Mouse (Mus musculus) liver, embryonic 15.5 days (tissue): ENCODE measurements around the gene P3h1. TPM values are rescaled to one million over a fixed set of nuclear protein-coding genes. Genes with fewer than 3 reads are reported as not detected.
"Not testable (repeated sequence)": the region's sequence is repeated elsewhere in the genome, so short reads cannot be mapped to it uniquely, and the experiment has no call there.

Experiments used
- ATAC-seq: fragments of 200-750 bp; cut with Nextera tagmentation; 2 replicates; pipeline ENCODE4 v1.8.0; 2017; ENCODE audit warnings: moderate number of reproducible peaks, mild to moderate bottlenecking, moderate library complexity; ENCODE audit not compliant: insufficient read depth
- H3K27ac ChIP-seq: fragments of 300-500 bp; sonication (generic); replicated peaks from 2 replicates; pipeline ENCODE4 v1.5.1; 2015; ENCODE audit warnings: mild to moderate bottlenecking, inconsistent platforms
- H3K27me3 ChIP-seq: fragments of 300-500 bp; sonication (generic); 2 replicates; pipeline ENCODE4 v1.6.1; 2015; ENCODE audit warnings: mild to moderate bottlenecking, inconsistent platforms
- H3K36me3 ChIP-seq: fragments of 300-500 bp; sonication (generic); replicated peaks from 2 replicates; pipeline ENCODE4 v1.6.1; 2015; ENCODE audit warnings: moderate library complexity, mild to moderate bottlenecking, inconsistent platforms
- H3K4me1 ChIP-seq: fragments of 300-500 bp; sonication (generic); replicated peaks from 2 replicates; pipeline ENCODE4 v1.6.1; 2015; ENCODE audit warnings: inconsistent platforms
- H3K4me2 ChIP-seq: fragments of 300-500 bp; sonication (generic); 2 replicates; pipeline ENCODE4 v1.6.1; 2015; ENCODE audit warnings: moderate library complexity, mild to moderate bottlenecking, inconsistent platforms
- H3K4me3 ChIP-seq: fragments of 300-500 bp; sonication (generic); replicated peaks from 2 replicates; pipeline ENCODE4 v1.5.1; 2015; ENCODE audit warnings: mild to moderate bottlenecking, inconsistent platforms
- H3K9ac ChIP-seq: fragments of 300-500 bp; sonication (generic); 2 replicates; pipeline ENCODE4 v1.6.1; 2015; ENCODE audit warnings: moderate library complexity, mild to moderate bottlenecking, inconsistent platforms
- H3K9me3 ChIP-seq: fragments of 300-500 bp; sonication (generic); replicated peaks from 2 replicates; pipeline ENCODE4 v1.6.1; 2016; ENCODE audit warnings: inconsistent platforms
- WGBS: fragments of 180-500 bp; shearing (Covaris S2); methylation state at CpG from one replicate; pipeline ENCODE4 v1.1.7; 2015; ENCODE audit warnings: mixed read lengths; ENCODE audit not compliant: insufficient replicate concordance; 5-methylcytosine and 5-hydroxymethylcytosine counted together
- polyA plus RNA-seq: library from polyadenylated mRNA; unstranded; fragments of >200 nt; fragmentation: Nextera tagmentation; extraction: Ambion mirVana; gene quantifications from 2 replicates; pipeline ENCODE4 v1.2.1, GENCODE M21; 2015

The P3h1 gene
- polyA plus RNA-seq, 1 experiment from 2014 or later: 8.0 TPM

DNA sequence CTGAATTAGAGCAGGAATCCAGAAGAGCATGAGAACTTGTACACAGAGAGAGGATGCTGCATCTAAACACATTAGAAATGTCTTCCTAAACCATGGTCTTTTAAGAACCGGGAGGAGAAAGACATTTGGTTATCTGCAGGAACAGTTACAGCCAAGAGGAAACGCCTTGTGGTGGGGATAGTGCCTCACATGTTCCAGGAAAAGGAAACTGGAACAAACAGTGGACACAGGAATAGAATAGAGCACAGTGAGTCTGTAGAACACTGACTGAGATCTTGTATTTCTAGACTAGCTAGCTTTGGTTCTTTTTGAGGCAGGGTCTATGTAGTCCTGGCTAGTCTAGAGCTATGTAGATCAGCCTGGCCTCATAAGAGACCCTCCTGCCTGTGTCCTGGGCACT, 42.5 kb downstream of the P3h1 start:
- H3K27me3 ChIP-seq: no peaks in the 10 kb centered on the region
- 24% methylated on average over 2 of the region's 2 CpGs for WGBS
- 0 out of 2 replicates have a peak overlapping the region, but pooled peaks have one; percentile 12 for H3K27ac ChIP-seq
- H3K36me3 ChIP-seq: peaks cover 93% of the 10 kb centered on the region
- no peak overlapping the region for H3K4me2 ChIP-seq
- H3K9ac ChIP-seq: no peak overlapping the region
- no peaks in the 10 kb centered on the region for H3K9me3 ChIP-seq
- H3K4me3 ChIP-seq: no peak overlapping the region
- ATAC-seq: no peak
- peaks cover 3% of the 10 kb centered on the region; the same call in 1 of the 2 replicates for H3K4me1 ChIP-seq

DNA sequence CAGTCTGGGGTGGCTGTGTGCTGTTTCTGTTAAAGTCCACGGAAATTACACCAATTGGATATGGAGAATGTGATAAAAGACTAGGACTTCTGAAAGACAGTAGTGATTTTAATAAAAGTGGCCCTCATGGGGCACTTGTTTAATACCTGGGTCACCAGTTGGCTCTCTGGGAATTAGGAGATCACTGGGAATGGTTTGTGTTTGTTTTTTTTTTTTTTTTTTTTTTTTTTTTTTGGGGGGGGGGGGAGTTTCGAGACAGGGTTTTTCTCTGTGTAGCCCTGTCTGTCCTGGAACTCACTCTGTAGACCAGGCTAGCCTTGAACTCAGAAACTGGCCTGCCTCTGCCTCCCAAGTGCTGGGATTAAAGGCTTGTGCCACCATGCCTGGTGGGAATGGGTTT, 43.0 kb downstream of the P3h1 start:
- Histone ChIP-seq H3K9me3 (no peaks in the 10 kb centered on the region), H3K27me3 (no peaks in the 10 kb centered on the region), H3K36me3 (peaks cover 94% of the 10 kb centered on the region), H3K4me1 (peaks cover 3% of the 10 kb centered on the region; the same call in 1 of the 2 replicates), H3K4me2 (no peak overlapping the region), H3K27ac (no peak overlapping the region), H3K4me3 (no peak overlapping the region), H3K9ac (no peak overlapping the region)
- 61% methylated on average over 2 of the region's 2 CpGs for WGBS
- no peak for ATAC-seq

- not testable (repeated sequence) for H3K4me3 ChIP-seq, H3K27ac ChIP-seq, H3K4me1 ChIP-seq, H3K4me2 ChIP-seq, H3K27me3 ChIP-seq, H3K9me3 ChIP-seq, H3K9ac ChIP-seq, ATAC-seq
- 83% methylated on average over 15 of the region's 15 CpGs for WGBS
- H3K36me3 ChIP-seq: peaks cover 95% of the 10 kb centered on the region
Observed at GRCm38 (mm10) chr4:119278784-119279183, 46.1 kb downstream of the P3h1 start.

GRCm38 (mm10) chr4:119284861-119285260, 52.1 kb downstream of the P3h1 start:
- WGBS: 63% methylated on average over 1 of the region's 1 CpGs
- H3K4me1 ChIP-seq: peaks cover 44% of the 10 kb centered on the region
- H3K27me3 ChIP-seq: no peaks in the 10 kb centered on the region
- no peak for ATAC-seq
- no peak overlapping the region for H3K4me2 ChIP-seq
- H3K36me3 ChIP-seq: peaks cover 83% of the 10 kb centered on the region
- H3K27ac ChIP-seq: no peak overlapping the region
- H3K4me3 ChIP-seq: no peak overlapping the region
- H3K9me3 ChIP-seq: no peaks in the 10 kb centered on the region
- H3K9ac ChIP-seq: no peak overlapping the region

DNA sequence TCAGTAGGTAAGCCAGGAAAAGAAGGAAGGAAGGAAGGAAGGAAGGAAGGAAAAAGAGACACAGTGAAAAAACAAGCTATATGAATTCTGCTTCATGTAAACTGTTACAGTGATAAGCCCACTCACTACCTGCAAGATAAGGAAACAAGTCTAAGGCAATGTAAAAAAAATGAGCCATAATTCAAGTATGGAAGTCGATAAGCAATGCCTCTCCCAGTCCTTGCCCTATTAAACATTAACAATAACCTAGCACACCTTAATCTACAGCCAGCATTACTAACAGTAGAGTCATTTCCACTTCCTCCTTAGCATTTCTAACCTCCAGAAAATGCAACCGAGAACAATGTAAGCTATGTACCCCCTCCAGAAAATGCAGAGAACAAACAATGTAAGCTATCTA, 52.6 kb downstream of the P3h1 start:
- Histone ChIP-seq H3K4me3 (no peak overlapping the region), H3K27ac (no peak overlapping the region), H3K4me2 (peak overlapping the region; percentile 33), H3K9ac (no peak overlapping the region), H3K27me3 (no peaks in the 10 kb centered on the region), H3K36me3 (peaks cover 80% of the 10 kb centered on the region), H3K4me1 (peaks cover 46% of the 10 kb centered on the region), H3K9me3 (no peaks in the 10 kb centered on the region)
- WGBS: 14% methylated on average over 2 of the region's 2 CpGs
- peak; percentile 47; the same call in 1 of the 2 replicates for ATAC-seq

DNA sequence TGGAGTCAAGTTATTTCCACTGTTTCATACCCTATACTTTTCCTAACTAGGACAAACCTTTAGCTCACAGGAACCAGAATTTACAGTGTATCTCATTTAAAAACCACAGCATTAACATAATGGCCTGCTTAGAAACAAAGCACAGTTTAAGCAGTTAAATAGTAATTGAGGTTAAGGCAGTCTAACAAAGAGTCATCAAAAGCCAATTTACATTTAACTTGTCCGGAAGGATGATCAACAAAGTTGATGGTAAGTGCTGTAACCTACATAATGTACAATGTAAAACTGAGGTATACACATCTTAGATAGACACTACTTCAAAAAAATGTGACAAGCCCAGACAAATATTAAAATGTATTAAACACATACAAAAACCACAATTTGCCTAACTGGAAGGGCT, 59.2 kb downstream of the P3h1 start:
- peak overlapping the region; percentile 85 for H3K9ac ChIP-seq
- H3K27me3 ChIP-seq: no peaks in the 10 kb centered on the region
- peaks cover 63% of the 10 kb centered on the region for H3K4me1 ChIP-seq
- WGBS: 69% methylated on average over 1 of the region's 1 CpGs
- H3K4me3 ChIP-seq: peak overlapping the region; percentile 87
- H3K9me3 ChIP-seq: no peaks in the 10 kb centered on the region
- peak overlapping the region; percentile 89 for H3K4me2 ChIP-seq
- no peak overlapping the region for H3K27ac ChIP-seq
- peaks cover 39% of the 10 kb centered on the region for H3K36me3 ChIP-seq
- ATAC-seq: no peak

- no peaks in the 10 kb centered on the region for H3K27me3 ChIP-seq
- peak overlapping the region; percentile 87 for H3K4me3 ChIP-seq
- no peaks in the 10 kb centered on the region for H3K9me3 ChIP-seq
- peak overlapping the region; percentile 83 for H3K27ac ChIP-seq
- ATAC-seq: no peak
- H3K36me3 ChIP-seq: peaks cover 31% of the 10 kb centered on the region
- H3K4me1 ChIP-seq: peaks cover 54% of the 10 kb centered on the region
- peak overlapping the region; percentile 85 for H3K9ac ChIP-seq
- peak overlapping the region; percentile 89 for H3K4me2 ChIP-seq
- WGBS: under 1% methylated on average over 24 of the region's 24 CpGs
Observed at GRCm38 (mm10) chr4:119292771-119293573, 60.3 kb downstream of the P3h1 start.

DNA sequence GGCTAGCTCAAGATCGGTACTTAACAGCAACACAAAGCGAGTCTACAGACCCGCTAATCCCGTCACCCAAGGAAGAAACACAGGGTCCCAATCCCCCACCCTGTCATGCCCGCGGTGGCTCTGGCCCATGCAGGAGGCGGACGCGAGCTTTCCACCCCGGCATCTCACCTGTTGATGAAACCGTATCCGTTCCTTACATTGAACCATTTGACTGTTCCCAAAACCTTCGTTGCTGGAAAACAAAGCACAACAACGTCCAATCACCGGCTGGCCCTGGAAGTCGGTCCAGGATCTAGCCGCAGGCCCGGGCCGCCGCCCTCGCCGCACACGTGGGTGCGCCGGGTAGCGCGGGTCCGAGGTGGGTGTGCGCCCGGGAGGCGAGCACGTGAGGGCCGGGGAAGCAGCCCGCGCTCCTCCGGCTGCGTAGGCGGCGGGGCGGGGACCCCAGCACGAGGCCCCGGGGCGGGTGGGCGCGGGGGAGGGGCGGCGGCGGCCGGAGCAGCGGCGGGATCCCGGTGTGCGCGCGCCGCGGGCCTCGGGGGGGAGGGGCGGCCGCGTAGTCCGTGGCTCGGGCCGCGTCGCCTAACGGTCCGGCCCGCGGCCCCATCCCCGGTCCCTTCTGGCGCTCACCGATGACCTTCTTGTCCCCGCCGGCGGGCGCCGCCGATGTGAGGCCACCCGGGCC, 61.0 kb downstream of the P3h1 start:
- peak overlapping the region; percentile 83 for H3K27ac ChIP-seq

GRCm38 (mm10) chr4:119294415-119295133, 61.9 kb downstream of the P3h1 start, which contains the start of gene Ybx1:
Ybx1 (minus strand) TSS chr4:119294604.
- H3K4me3 ChIP-seq: peak within 1 kb of the TSS; percentile 87
- H3K9me3 ChIP-seq: no peaks in the 10 kb centered on the region
- peak within 1 kb of the TSS; percentile 85 for H3K9ac ChIP-seq
- H3K27ac ChIP-seq: peak within 1 kb of the TSS; percentile 83
- H3K36me3 ChIP-seq: peaks cover 19% of the 10 kb centered on the region
- peaks cover 44% of the 10 kb centered on the region for H3K4me1 ChIP-seq
- no peaks in the 10 kb centered on the region for H3K27me3 ChIP-seq
- peak within 1 kb of the TSS; percentile 91 for H3K4me2 ChIP-seq
- WGBS: under 1% methylated on average over 61 of the region's 61 CpGs
- ATAC-seq: peak; percentile 98

More for the DNA sequence above, 61.0 kb downstream of the P3h1 start:
- peak overlapping the region; percentile 85 for H3K9ac ChIP-seq
- no peaks in the 10 kb centered on the region for H3K27me3 ChIP-seq
- H3K4me3 ChIP-seq: peak overlapping the region; percentile 87
- under 1% methylated on average over 59 of the region's 80 CpGs for WGBS
- peak overlapping the region; percentile 89 for H3K4me2 ChIP-seq
- H3K4me1 ChIP-seq: peaks cover 48% of the 10 kb centered on the region
- peak; percentile 9 for ATAC-seq
- no peaks in the 10 kb centered on the region for H3K9me3 ChIP-seq
- peaks cover 24% of the 10 kb centered on the region for H3K36me3 ChIP-seq

GRCm38 (mm10) chr4:119295134-119295453, 62.4 kb downstream of the P3h1 start:
- H3K4me2 ChIP-seq: peak overlapping the region; percentile 91
- H3K4me3 ChIP-seq: peak overlapping the region; percentile 87
- no peak for ATAC-seq
- H3K27me3 ChIP-seq: no peaks in the 10 kb centered on the region
- no peaks in the 10 kb centered on the region for H3K9me3 ChIP-seq
- H3K36me3 ChIP-seq: peaks cover 15% of the 10 kb centered on the region; the same call in 1 of the 2 replicates
- H3K27ac ChIP-seq: peak overlapping the region; percentile 81
- WGBS: 4% methylated on average over 6 of the region's 6 CpGs
- peak overlapping the region; percentile 82 for H3K9ac ChIP-seq
- H3K4me1 ChIP-seq: peaks cover 40% of the 10 kb centered on the region

GRCm38 (mm10) chr4:119297361-119297760, 64.6 kb downstream of the P3h1 start:
- Histone ChIP-seq H3K9ac (no peak overlapping the region), H3K4me1 (peaks cover 20% of the 10 kb centered on the region), H3K36me3 (0 out of 2 replicates have a peak, but pooled peaks cover 5% of the 10 kb centered on the region), H3K27ac (no peak overlapping the region), H3K9me3 (no peaks in the 10 kb centered on the region), H3K4me3 (no peak overlapping the region), H3K4me2 (no peak overlapping the region), H3K27me3 (no peaks in the 10 kb centered on the region)
- ATAC-seq: no peak
- 69% methylated on average over 2 of the region's 2 CpGs for WGBS
